Mouse (Mus musculus): ENCODE measurements around the gene Ptprg. TPM values are rescaled to one million over a fixed set of nuclear protein-coding genes. Genes with fewer than 3 reads are reported as not detected.

Ptprg gene
- total and polyA plus RNA-seq, 2 experiments from 2014 or later: 28.5 to 88.7 TPM

- Histone ChIP-seq H3K9me3 (ENCODE audit: low read length) (no peaks in the 10 kb centered on the region), H3K4me1 (ENCODE audit: insufficient read depth) (no peaks in the 10 kb centered on the region), H3K27me3 (ENCODE audit: insufficient read depth, low read length) (no peaks in the 10 kb centered on the region), H3K9ac (no peak overlapping the region), H3K4me2 (ENCODE audit: low read depth) (no peak overlapping the region), H3K4me3 (ENCODE audit: low read depth, low read length) (no peak overlapping the region), H3K27ac (ENCODE audit: low read depth, low read length) (no peak overlapping the region), H3K36me3 (ENCODE audit: insufficient read depth) (no peaks in the 10 kb centered on the region)
- ATAC-seq (no peak), DNase-seq (no peak)
- no peak for TF ChIP-seq CTCF (IDR thresholded peaks at IDR 0.05; ENCODE audit: low read depth)
- WGBS: 72% methylated on average over 4 of the region's 4 CpGs
Measured at GRCm38 (mm10) chr14:12004061-12004460, 450.7 kb downstream of the Ptprg start.

- Histone ChIP-seq H3K4me2 (ENCODE audit: low read depth) (no peak overlapping the region), H3K9ac (no peak overlapping the region), H3K9me3 (ENCODE audit: low read length) (no peaks in the 10 kb centered on the region), H3K4me3 (ENCODE audit: low read depth, low read length) (no peak overlapping the region), H3K36me3 (ENCODE audit: insufficient read depth) (no peaks in the 10 kb centered on the region), H3K4me1 (ENCODE audit: insufficient read depth) (no peaks in the 10 kb centered on the region), H3K27ac (ENCODE audit: low read depth, low read length) (no peak overlapping the region), H3K27me3 (ENCODE audit: insufficient read depth, low read length) (no peaks in the 10 kb centered on the region)
- DNase-seq: no peak
- no peak for TF ChIP-seq CTCF (IDR thresholded peaks at IDR 0.05; ENCODE audit: low read depth)
- WGBS: 79% methylated on average over 5 of the region's 5 CpGs
- no peak for ATAC-seq
Measured at GRCm38 (mm10) chr14:12011766-12012165, 458.4 kb downstream of the Ptprg start.

GRCm38 (mm10) chr14:12025812-12026728, 472.7 kb downstream of the Ptprg start:
- H3K27me3 ChIP-seq (ENCODE audit: insufficient read depth, low read length): no peaks in the 10 kb centered on the region
- no peaks in the 10 kb centered on the region for H3K9me3 ChIP-seq (ENCODE audit: low read length)
- TF ChIP-seq CTCF (IDR thresholded peaks at IDR 0.05; ENCODE audit: low read depth): no peak
- no peak overlapping the region for H3K4me3 ChIP-seq (ENCODE audit: low read depth, low read length)
- no peaks in the 10 kb centered on the region for H3K36me3 ChIP-seq (ENCODE audit: insufficient read depth)
- no peak for DNase-seq
- H3K9ac ChIP-seq: no peak overlapping the region
- no peak for ATAC-seq
- no peak overlapping the region for H3K4me2 ChIP-seq (ENCODE audit: low read depth)
- 93% methylated on average over 16 of the region's 16 CpGs for WGBS
- H3K4me1 ChIP-seq (ENCODE audit: insufficient read depth): no peaks in the 10 kb centered on the region
- H3K27ac ChIP-seq (ENCODE audit: low read depth, low read length): no peak overlapping the region

- no peaks in the 10 kb centered on the region for H3K4me1 ChIP-seq (ENCODE audit: insufficient read depth)
- 83% methylated on average over 8 of the region's 8 CpGs for WGBS
- ATAC-seq (no peak), DNase-seq (no peak)
- H3K27ac ChIP-seq (ENCODE audit: low read depth, low read length): no peak overlapping the region
- TF ChIP-seq CTCF (IDR thresholded peaks at IDR 0.05; ENCODE audit: low read depth): no peak
- no peaks in the 10 kb centered on the region for H3K36me3 ChIP-seq (ENCODE audit: insufficient read depth)
- no peak overlapping the region for H3K4me2 ChIP-seq (ENCODE audit: low read depth)
- no peak overlapping the region for H3K4me3 ChIP-seq (ENCODE audit: low read depth, low read length)
- no peaks in the 10 kb centered on the region for H3K9me3 ChIP-seq (ENCODE audit: low read length)
- H3K27me3 ChIP-seq (ENCODE audit: insufficient read depth, low read length): no peaks in the 10 kb centered on the region
- no peak overlapping the region for H3K9ac ChIP-seq
Measured at GRCm38 (mm10) chr14:12027247-12027646, 473.9 kb downstream of the Ptprg start.

GRCm38 (mm10) chr14:12029926-12030325, 476.6 kb downstream of the Ptprg start:
- Histone ChIP-seq H3K27ac (ENCODE audit: low read depth, low read length) (no peak overlapping the region), H3K4me1 (ENCODE audit: insufficient read depth) (no peaks in the 10 kb centered on the region), H3K4me2 (ENCODE audit: low read depth) (no peak overlapping the region), H3K27me3 (ENCODE audit: insufficient read depth, low read length) (no peaks in the 10 kb centered on the region), H3K9me3 (ENCODE audit: low read length) (no peaks in the 10 kb centered on the region), H3K4me3 (ENCODE audit: low read depth, low read length) (no peak overlapping the region), H3K9ac (no peak overlapping the region), H3K36me3 (ENCODE audit: insufficient read depth) (no peaks in the 10 kb centered on the region)
- DNase-seq: no peak
- no peak for ATAC-seq
- TF ChIP-seq CTCF (IDR thresholded peaks at IDR 0.05; ENCODE audit: low read depth): 0 out of 2 replicates have a peak, but pooled peaks have one; percentile 7
- WGBS: 78% methylated on average over 2 of the region's 2 CpGs

- Histone ChIP-seq H3K36me3 (ENCODE audit: insufficient read depth) (no peaks in the 10 kb centered on the region), H3K27me3 (ENCODE audit: insufficient read depth, low read length) (no peaks in the 10 kb centered on the region), H3K4me2 (ENCODE audit: low read depth) (no peak overlapping the region), H3K4me3 (ENCODE audit: low read depth, low read length) (no peak overlapping the region), H3K4me1 (ENCODE audit: insufficient read depth) (no peaks in the 10 kb centered on the region), H3K9ac (no peak overlapping the region), H3K9me3 (ENCODE audit: low read length) (no peaks in the 10 kb centered on the region), H3K27ac (ENCODE audit: low read depth, low read length) (no peak overlapping the region)
- TF ChIP-seq CTCF (IDR thresholded peaks at IDR 0.05; ENCODE audit: low read depth): no peak
- no peak for ATAC-seq
- no peak for DNase-seq
- WGBS: 93% methylated on average over 11 of the region's 11 CpGs
Measured at GRCm38 (mm10) chr14:12036530-12037283, 483.4 kb downstream of the Ptprg start.

- no peak for TF ChIP-seq CTCF (IDR thresholded peaks at IDR 0.05; ENCODE audit: low read depth)
- no peak for ATAC-seq
- 82% methylated on average over 3 of the region's 3 CpGs for WGBS
Measured at GRCm38 (mm10) chr14:12039743-12040142, 486.4 kb downstream of the Ptprg start.

More at GRCm38 (mm10) chr14:12039743-12040142, 486.4 kb downstream of the Ptprg start:
- DNase-seq: no peak
- Histone ChIP-seq H3K9ac (no peak overlapping the region), H3K36me3 (ENCODE audit: insufficient read depth) (no peaks in the 10 kb centered on the region), H3K4me1 (ENCODE audit: insufficient read depth) (no peaks in the 10 kb centered on the region), H3K4me3 (ENCODE audit: low read depth, low read length) (no peak overlapping the region), H3K4me2 (ENCODE audit: low read depth) (no peak overlapping the region), H3K9me3 (ENCODE audit: low read length) (no peaks in the 10 kb centered on the region), H3K27me3 (ENCODE audit: insufficient read depth, low read length) (no peaks in the 10 kb centered on the region), H3K27ac (ENCODE audit: low read depth, low read length) (no peak overlapping the region)
